8 mouse cellular contexts compared by ENCODE assay signal in genomic region chr14:76556852-76557208, GRCm38 (mm10). TPM values are rescaled to one million over a fixed set of nuclear protein-coding genes. Genes with fewer than 3 reads are reported as not detected.
A peak's percentile ranks its signal among the peaks of the same experiment; 100 is the strongest.
DNase-seq lines count a peak whose midpoint lies in the region; ATAC-seq and TF ChIP-seq lines count a peak whose summit lies in the region.

Gene Serp2, minus strand, starts transcription at chr14:76556889.

- ATAC-seq in kidney, embryonic 15.5 days (replicated peaks; ENCODE audit: low FRiP score), result no peak; the same call in 1 of the 2 replicates
- peak; percentile 38; the same call in 1 of the 2 replicates for ATAC-seq in hindbrain, embryonic 16.5 days
- ATAC-seq in inflammation-experienced regulatory T-cells, adult 6 months, result no peak

- H3K27me3 ChIP-seq in kidney, embryonic 15.5 days, result no peaks in the 10 kb centered on the region
- H3K27me3 ChIP-seq in hindbrain, embryonic 16.5 days (replicated peaks; ENCODE audit: control insufficient read depth, insufficient read depth, low read length), result no peaks in the 10 kb centered on the region
- H3K27me3 ChIP-seq in midbrain, embryonic 10.5 days (ENCODE audit: low read depth, poor library complexity, severe bottlenecking), result peaks cover 22% of the 10 kb centered on the region

- H3K27ac ChIP-seq in kidney, embryonic 15.5 days, result peak within 1 kb of the TSS; percentile 86
- H3K27ac ChIP-seq in cortical plate, adult 2 months (ENCODE audit: insufficient read depth, low read length), result peak within 1 kb of the TSS; percentile 94
- H3K27ac ChIP-seq in hindbrain, embryonic 16.5 days (ENCODE audit: low read depth, low read length), result peak within 1 kb of the TSS; percentile 94
- H3K27ac ChIP-seq in midbrain, embryonic 10.5 days (replicated peaks), result peak within 1 kb of the TSS; percentile 89

- H3K4me2 ChIP-seq in kidney, embryonic 15.5 days, result peak within 1 kb of the TSS; percentile 97
- peak within 1 kb of the TSS; percentile 85 for H3K4me2 ChIP-seq in hindbrain, embryonic 16.5 days (ENCODE audit: low read length)

- no peak for TF ChIP-seq POLR2A in cortical plate, adult 2 months (IDR thresholded peaks at IDR 0.05; ENCODE audit: extremely low read depth, insufficient read depth, low read length)

- peak within 1 kb of the TSS; percentile 78 for H3K9ac ChIP-seq in kidney, embryonic 15.5 days
- H3K9ac ChIP-seq in hindbrain, embryonic 16.5 days (ENCODE audit: low read depth, low read length), result peak within 1 kb of the TSS; percentile 90

- no peaks in the 10 kb centered on the region for H3K9me3 ChIP-seq in kidney, embryonic 15.5 days (replicated peaks)
- no peaks in the 10 kb centered on the region for H3K9me3 ChIP-seq in hindbrain, embryonic 16.5 days (ENCODE audit: control insufficient read depth, low read length)
- H3K9me3 ChIP-seq in midbrain, embryonic 10.5 days (replicated peaks), result no peaks in the 10 kb centered on the region

- DNase-seq in kidney, adult 8-10 months, result no peak
- no peak for DNase-seq in midbrain, embryonic 10.5 days (ENCODE audit: low spot score)
- DNase-seq in urinary bladder, adult 18-20 months (ENCODE audit: low spot score in 2 of 2), result no peak
- no peak for DNase-seq in adrenal gland, postnatal 36 days

- no peaks in the 10 kb centered on the region for H3K36me3 ChIP-seq in kidney, embryonic 15.5 days
- no peaks in the 10 kb centered on the region for H3K36me3 ChIP-seq in hindbrain, embryonic 16.5 days (ENCODE audit: control insufficient read depth, insufficient read depth, low read length)
- H3K36me3 ChIP-seq in midbrain, embryonic 10.5 days, result no peaks in the 10 kb centered on the region

- peak within 1 kb of the TSS; percentile 70 for H3K4me3 ChIP-seq in kidney, embryonic 15.5 days (replicated peaks)
- peak within 1 kb of the TSS; percentile 76 for H3K4me3 ChIP-seq in cortical plate, adult 2 months (ENCODE audit: insufficient read depth, low read length)
- H3K4me3 ChIP-seq in hindbrain, embryonic 16.5 days (ENCODE audit: low read length), result peak within 1 kb of the TSS; percentile 81
- peak within 1 kb of the TSS; percentile 72 for H3K4me3 ChIP-seq in midbrain, embryonic 10.5 days

- H3K4me1 ChIP-seq in kidney, embryonic 15.5 days, result peaks cover 54% of the 10 kb centered on the region
- peaks cover 3% of the 10 kb centered on the region; the same call in 1 of the 2 replicates for H3K4me1 ChIP-seq in cortical plate, adult 2 months (ENCODE audit: control insufficient read depth, insufficient read depth, low read length)
- H3K4me1 ChIP-seq in hindbrain, embryonic 16.5 days (ENCODE audit: control insufficient read depth, insufficient read depth, low read depth, low read length), result peaks cover 9% of the 10 kb centered on the region
- peaks cover 33% of the 10 kb centered on the region for H3K4me1 ChIP-seq in midbrain, embryonic 10.5 days

- TF ChIP-seq CTCF in cortical plate, adult 2 months (IDR thresholded peaks at IDR 0.05; ENCODE audit: extremely low read depth, insufficient read depth, low read length), result no peak

- 10% methylated on average over 17 of the region's 17 CpGs for WGBS in kidney, embryonic 15.5 days
- WGBS in hindbrain, embryonic 16.5 days, result 9% methylated on average over 17 of the region's 17 CpGs
- WGBS in midbrain, embryonic 10.5 days, result 8% methylated on average over 17 of the region's 17 CpGs

RNA-seq across cellular contexts. Expression of gene Serp2, which starts in this region (rescaled TPM):
- polyA plus RNA-seq in kidney, embryonic 15.5 days (2015; fragmentation: Nextera tagmentation; extraction: Ambion mirVana), result 10.3 and 11.1 TPM in 2 replicates
- 262 and 271 TPM in 2 replicates for polyA plus RNA-seq in cortical plate, adult 2 months (2012; rRNA removed)
- 222 and 255 TPM in 2 replicates for polyA plus RNA-seq in hindbrain, embryonic 16.5 days (2015; fragmentation: Nextera tagmentation; extraction: Ambion mirVana)
- polyA plus RNA-seq in midbrain, embryonic 10.5 days (2016; fragmentation: Nextera tagmentation; extraction: Ambion mirVana), result 30.2 and 37.3 TPM in 2 replicates
- polyA plus RNA-seq in inflammation-experienced regulatory T-cells, adult 6 months (2017; shearing (Covaris generic)), result 10 to 100 TPM in 1 of 3 experiments, 1 to 10 TPM in 2; 1.5 to 11.1 (median 2.5) TPM
- total RNA-seq in adrenal gland, postnatal 36 days (2021), result 1 to 10 TPM; 4.2 to 6.4 TPM
